Mouse (Mus musculus): ENCODE measurements around the gene Fcgr1. TPM values are rescaled to one million over a fixed set of nuclear protein-coding genes. Genes with fewer than 3 reads are reported as not detected.
"Not testable (repeated sequence)": the region's sequence is repeated elsewhere in the genome, so short reads cannot be mapped to it uniquely, and the experiment has no call there.

Gene Fcgr1
- polyA plus RNA-seq, 1 experiment, result 1.3 TPM

DNA sequence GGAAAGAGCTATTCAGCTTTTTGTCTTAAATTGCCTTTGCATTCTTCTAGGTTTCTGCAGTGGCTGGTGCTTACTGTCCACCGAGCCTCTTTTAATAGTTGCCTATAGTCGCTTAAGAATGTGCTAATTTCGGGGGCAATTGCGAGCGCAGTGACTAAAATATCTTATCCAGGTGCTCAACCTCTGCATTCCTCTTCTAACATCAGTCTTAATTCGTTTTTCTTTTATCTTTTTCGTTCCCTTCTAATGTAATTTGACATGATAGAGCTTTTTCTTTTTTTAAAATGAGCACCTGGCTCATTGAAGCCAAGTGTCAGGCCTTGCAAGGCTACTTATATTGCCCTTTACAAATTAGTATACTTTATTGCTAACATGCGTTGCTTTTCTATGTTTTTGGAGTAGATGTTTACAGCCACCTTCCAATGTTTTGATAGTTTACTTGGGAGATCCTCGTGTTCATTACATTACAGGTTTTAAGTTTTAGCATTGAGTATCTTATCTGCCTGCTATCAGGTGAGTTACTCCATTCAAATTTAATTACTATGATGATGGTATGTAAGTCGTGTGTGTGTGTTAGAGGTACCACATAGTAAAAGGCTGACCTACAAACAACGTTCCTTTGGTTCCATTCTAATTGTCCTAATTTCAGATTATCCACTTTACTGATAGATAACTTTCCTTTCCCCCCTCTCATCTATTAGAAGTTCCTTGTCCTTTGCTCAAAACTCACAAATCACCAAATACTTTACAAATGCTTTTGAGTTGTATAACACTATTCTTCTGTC is 46.2 kb downstream of the Fcgr1 start:
- Histone ChIP-seq H3K27me3 (replicated peaks; ENCODE audit: control insufficient read depth, insufficient read depth, low read length) (no peaks in the 10 kb centered on the region), H3K27ac (ENCODE audit: insufficient read depth, low read depth, low read length) (no peak overlapping the region), H3K36me3 (ENCODE audit: control insufficient read depth, insufficient read depth, low read length) (no peaks in the 10 kb centered on the region), H3K4me3 (ENCODE audit: insufficient read depth, low read depth, low read length) (no peak overlapping the region), H3K4me1 (ENCODE audit: control insufficient read depth, insufficient read depth, low read length) (peaks cover 8% of the 10 kb centered on the region; the same call in 1 of the 2 replicates)
- no peak for DNase-seq
- TF ChIP-seq CTCF (conservative IDR thresholded peaks at IDR 0.05; ENCODE audit: insufficient read depth, insufficient read length, low read depth, low read length) (no peak), POLR2A (IDR thresholded peaks at IDR 0.05; ENCODE audit: low read depth, low read length) (no peak)
- 49% methylated on average over 11 of the region's 11 CpGs for WGBS

DNA sequence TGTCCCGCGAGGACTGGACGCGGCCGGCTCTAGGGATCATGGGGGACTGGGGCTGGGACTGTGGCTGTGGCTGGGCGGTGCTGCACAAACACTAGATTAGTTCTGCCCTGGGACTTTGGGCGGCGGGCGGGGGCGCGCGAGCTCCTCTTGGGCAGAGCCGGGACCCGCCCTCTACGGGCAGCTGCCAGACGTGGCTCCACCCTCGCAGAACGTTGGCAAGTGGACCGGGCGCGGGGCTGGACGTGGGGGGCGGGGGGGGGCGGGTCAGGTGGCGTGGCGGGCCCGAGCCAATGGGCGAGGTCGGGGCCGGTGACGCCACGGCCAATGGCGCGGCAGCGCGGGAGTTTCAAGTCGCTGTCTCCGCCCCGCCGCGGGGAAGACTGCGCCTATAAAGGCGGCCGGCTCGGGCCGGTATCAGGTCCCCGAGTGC is 47.3 kb downstream of the Fcgr1 start, which contains the start of gene Hist2h3c1:
Gene Hist2h3c1, plus strand, starts transcription at position 259 of the 430 bp plus-strand sequence.
- Histone ChIP-seq H3K4me3 (ENCODE audit: insufficient read depth, low read depth, low read length) (peak within 1 kb of the TSS; percentile 73), H3K27ac (ENCODE audit: insufficient read depth, low read depth, low read length) (peak within 1 kb of the TSS; percentile 89)

DNA sequence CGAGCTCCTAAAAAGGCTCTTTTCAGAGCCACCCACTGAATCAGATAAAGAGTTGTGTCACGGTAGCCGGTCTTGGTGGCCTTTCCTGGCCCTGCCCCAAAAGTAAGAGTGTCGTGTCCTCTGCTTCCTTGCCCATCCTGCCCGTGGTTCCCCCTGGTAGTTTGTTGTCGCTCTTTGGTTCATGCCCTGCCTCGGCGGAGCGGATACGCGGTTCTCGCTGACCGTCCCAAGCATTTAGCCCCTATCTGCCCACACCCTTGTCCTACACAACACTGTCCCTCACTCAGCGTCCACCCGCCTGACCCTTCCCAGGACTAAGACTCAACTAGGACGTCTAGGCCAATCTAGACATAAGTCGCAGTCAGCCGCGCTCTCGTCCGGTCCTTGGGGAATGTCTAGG is 47.8 kb downstream of the Fcgr1 start:
- H3K36me3 ChIP-seq (ENCODE audit: control insufficient read depth, insufficient read depth, low read length); H3K4me1 ChIP-seq (ENCODE audit: control insufficient read depth, insufficient read depth, low read length); DNase-seq; H3K27me3 ChIP-seq (replicated peaks; ENCODE audit: control insufficient read depth, insufficient read depth, low read length): not testable (repeated sequence)
- Histone ChIP-seq H3K4me3 (ENCODE audit: insufficient read depth, low read depth, low read length) (peak overlapping the region; percentile 73), H3K27ac (ENCODE audit: insufficient read depth, low read depth, low read length) (peak overlapping the region; percentile 89)
- under 1% methylated on average over 12 of the region's 21 CpGs for WGBS

More for the DNA sequence above, 47.3 kb downstream of the Fcgr1 start, which contains the start of gene Hist2h3c1:
- H3K4me1 ChIP-seq (ENCODE audit: control insufficient read depth, insufficient read depth, low read length); H3K36me3 ChIP-seq (ENCODE audit: control insufficient read depth, insufficient read depth, low read length); H3K27me3 ChIP-seq (replicated peaks; ENCODE audit: control insufficient read depth, insufficient read depth, low read length): not testable (repeated sequence)
- WGBS, result 0% methylated on average over 11 of the region's 47 CpGs
- peak; percentile 12 for DNase-seq

DNA sequence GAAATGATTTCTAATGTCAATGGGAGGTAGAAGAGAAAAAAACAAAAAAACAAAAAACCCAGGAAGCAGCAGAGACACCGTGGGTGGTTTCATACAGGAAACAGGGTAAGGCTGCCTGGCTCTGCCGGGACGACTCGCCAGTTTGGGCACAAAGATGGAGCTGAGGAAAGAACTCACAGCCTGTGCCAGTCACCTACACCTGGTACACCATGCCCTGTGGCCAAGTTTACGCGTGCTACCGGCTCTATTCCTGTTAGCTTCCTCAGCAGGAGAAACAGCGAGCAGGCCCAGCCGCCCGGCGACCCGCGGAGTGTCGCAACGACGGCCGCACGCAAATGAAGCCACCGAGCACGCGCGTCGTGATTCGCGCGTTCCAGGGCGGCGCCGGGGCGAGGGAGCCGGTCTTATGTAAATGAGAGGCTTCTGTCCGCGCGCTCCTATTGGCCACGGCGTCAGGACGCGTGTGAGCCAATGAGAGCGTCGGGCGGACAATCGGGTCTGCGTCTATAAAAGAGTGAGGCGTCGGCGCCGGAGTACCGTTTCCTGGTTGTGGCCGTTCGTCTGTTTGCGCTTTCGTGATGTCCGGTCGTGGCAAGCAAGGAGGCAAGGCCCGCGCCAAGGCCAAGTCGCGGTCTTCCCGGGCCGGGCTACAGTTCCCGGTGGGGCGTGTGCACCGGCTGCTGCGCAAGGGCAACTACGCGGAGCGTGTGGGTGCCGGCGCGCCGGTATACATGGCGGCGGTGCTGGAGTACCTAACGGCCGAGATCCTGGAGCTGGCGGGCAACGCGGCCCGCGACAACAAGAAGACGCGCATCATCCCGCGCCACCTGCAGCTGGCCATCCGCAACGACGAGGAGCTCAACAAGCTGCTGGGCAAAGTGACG is 48.5 kb downstream of the Fcgr1 start, which contains the start of gene Hist2h2aa1:
Gene Hist2h2aa1, plus strand, starts transcription at position 495 of the 884 bp plus-strand sequence.
- H3K36me3 ChIP-seq (ENCODE audit: control insufficient read depth, insufficient read depth, low read length); H3K27me3 ChIP-seq (replicated peaks; ENCODE audit: control insufficient read depth, insufficient read depth, low read length): not testable (repeated sequence)
- under 1% methylated on average over 40 of the region's 88 CpGs for WGBS
- H3K27ac ChIP-seq (ENCODE audit: insufficient read depth, low read depth, low read length), result peak within 1 kb of the TSS; percentile 98
- peak within 1 kb of the TSS; percentile 73 for H3K4me3 ChIP-seq (ENCODE audit: insufficient read depth, low read depth, low read length)
- TF ChIP-seq POLR2A (IDR thresholded peaks at IDR 0.05; ENCODE audit: low read depth, low read length), result peak; percentile 60
- DNase-seq, result peak; percentile 92
- H3K4me1 ChIP-seq (ENCODE audit: control insufficient read depth, insufficient read depth, low read length), result peaks cover 10% of the 10 kb centered on the region; the same call in 1 of the 2 replicates

DNA sequence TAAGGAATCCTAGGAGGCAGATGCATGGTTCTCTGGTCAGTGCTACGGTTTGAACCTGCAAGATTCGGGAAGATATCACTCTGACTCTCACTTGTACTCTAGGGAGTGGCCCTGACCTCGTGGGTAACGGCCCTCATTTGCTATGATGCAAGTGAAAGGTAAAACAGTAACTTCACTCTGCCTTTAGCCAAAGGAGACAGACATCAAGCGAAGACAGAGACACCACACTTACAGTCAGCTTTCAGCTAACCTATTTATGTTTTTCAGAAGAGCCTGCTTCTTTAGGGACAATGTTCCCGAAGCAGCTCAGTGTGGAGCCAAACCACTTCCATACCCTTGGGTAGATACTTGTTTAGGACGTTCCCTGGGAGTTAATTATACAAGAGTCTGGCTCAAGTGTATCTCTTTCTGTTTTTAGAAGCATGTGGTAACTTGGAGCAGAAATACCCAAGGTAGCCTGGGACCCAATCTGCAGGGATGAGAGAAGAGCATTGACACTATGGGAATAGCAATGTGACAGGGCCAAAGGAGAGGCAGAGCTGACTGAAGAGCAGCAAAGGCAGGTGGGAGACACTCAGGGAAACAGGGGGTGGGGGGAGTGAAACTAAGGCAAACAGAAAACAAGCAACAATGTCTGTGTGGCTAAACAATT is 49.7 kb downstream of the Fcgr1 start:
- peaks cover 10% of the 10 kb centered on the region; the same call in 1 of the 2 replicates for H3K4me1 ChIP-seq (ENCODE audit: control insufficient read depth, insufficient read depth, low read length)
- peak; percentile 68 for DNase-seq
- 56% methylated on average over 7 of the region's 7 CpGs for WGBS
- H3K27ac ChIP-seq (ENCODE audit: insufficient read depth, low read depth, low read length), result peak overlapping the region; percentile 53
- no peak for TF ChIP-seq CTCF (conservative IDR thresholded peaks at IDR 0.05; ENCODE audit: insufficient read depth, insufficient read length, low read depth, low read length)
- TF ChIP-seq POLR2A (IDR thresholded peaks at IDR 0.05; ENCODE audit: low read depth, low read length), result no peak
- H3K27me3 ChIP-seq (replicated peaks; ENCODE audit: control insufficient read depth, insufficient read depth, low read length), result no peaks in the 10 kb centered on the region
- no peaks in the 10 kb centered on the region for H3K36me3 ChIP-seq (ENCODE audit: control insufficient read depth, insufficient read depth, low read length)
- no peak overlapping the region for H3K4me3 ChIP-seq (ENCODE audit: insufficient read depth, low read depth, low read length)

DNA sequence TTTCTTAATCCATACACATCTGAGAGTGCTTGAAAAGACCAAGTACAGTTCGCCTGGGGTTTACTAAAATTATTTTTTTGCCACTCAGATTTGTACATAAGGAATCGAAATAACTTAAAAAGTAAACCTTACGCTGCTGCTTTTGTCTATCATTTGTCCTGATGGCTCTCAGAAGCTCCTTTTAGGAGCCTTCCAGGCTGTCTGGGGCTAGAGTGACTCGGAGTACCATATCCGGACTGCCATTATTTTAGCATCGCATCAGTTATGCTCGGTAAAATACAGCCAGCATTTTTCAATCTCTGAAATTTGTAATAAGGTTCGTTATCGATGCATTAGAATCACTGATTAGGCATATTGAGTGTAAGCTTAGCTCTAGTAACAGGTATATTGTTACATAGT is 53.0 kb downstream of the Fcgr1 start:
- peak; percentile 9 for DNase-seq
- WGBS, result 81% methylated on average over 9 of the region's 9 CpGs
- peaks cover 10% of the 10 kb centered on the region; the same call in 1 of the 2 replicates for H3K4me1 ChIP-seq (ENCODE audit: control insufficient read depth, insufficient read depth, low read length)
- H3K4me3 ChIP-seq (ENCODE audit: insufficient read depth, low read depth, low read length), result no peak overlapping the region
- H3K36me3 ChIP-seq (ENCODE audit: control insufficient read depth, insufficient read depth, low read length), result no peaks in the 10 kb centered on the region
- TF ChIP-seq POLR2A (IDR thresholded peaks at IDR 0.05; ENCODE audit: low read depth, low read length) (no peak), CTCF (conservative IDR thresholded peaks at IDR 0.05; ENCODE audit: insufficient read depth, insufficient read length, low read depth, low read length) (no peak)
- H3K27ac ChIP-seq (ENCODE audit: insufficient read depth, low read depth, low read length), result no peak overlapping the region
- H3K27me3 ChIP-seq (replicated peaks; ENCODE audit: control insufficient read depth, insufficient read depth, low read length), result no peaks in the 10 kb centered on the region

All from kidney, adult 2 months (tissue).